Mouse (Mus musculus): ENCODE data around the gene Thoc6. TPM values are rescaled to one million over a fixed set of nuclear protein-coding genes. Genes with fewer than 3 reads are reported as not detected.

Gene Thoc6
- total RNA-seq (2021), result 1 to 10 TPM; 5.3 to 7.0 TPM

- intact Hi-C loops (cut with DNase I), result loop anchor here (5.0 kb wide), 1 partner anchor 34 kb away; no protein-coding TSS in a partner anchor
- DNase-seq (ENCODE audit: low spot score in 2 of 2), result peak; percentile 95 to 96
Observed at GRCm38 (mm10) chr17:23673424-23674073, at the start of gene Thoc6, which contains the start of gene Hcfc1r1. Gene Thoc6 (minus strand): TSS chr17:23673882. Gene Hcfc1r1 (plus strand): TSS chr17:23673596.

GRCm38 (mm10) chr17:23722376-23723125 lies 48.9 kb upstream of the Thoc6 start, which contains the start of gene 1520401A03Rik:
Gene 1520401A03Rik (minus strand): TSS chr17:23722783.
- intact Hi-C loops (cut with DNase I), result no loop called here
- DNase-seq (ENCODE audit: low spot score in 2 of 2), result no peak

GRCm38 (mm10) chr17:23721886-23722285 lies 48.2 kb upstream of the Thoc6 start:
- DNase-seq (ENCODE audit: low spot score in 2 of 2), result no peak

GRCm38 (mm10) chr17:23719455-23719854 lies 45.8 kb upstream of the Thoc6 start:
- no peak for DNase-seq (ENCODE audit: low spot score in 2 of 2)
- intact Hi-C loops (cut with DNase I), result no loop called here

More at GRCm38 (mm10) chr17:23721886-23722285, 48.2 kb upstream of the Thoc6 start:
- intact Hi-C loops (cut with DNase I), result no loop called here

GRCm38 (mm10) chr17:23717003-23717402 lies 43.3 kb upstream of the Thoc6 start:
- intact Hi-C loops (cut with DNase I), result no loop called here
- DNase-seq (ENCODE audit: low spot score in 2 of 2), result no peak

GRCm38 (mm10) chr17:23706212-23706611 lies 32.5 kb upstream of the Thoc6 start:
- intact Hi-C loops (cut with DNase I), result loop anchor here (5.0 kb wide), 1 partner anchor 34 kb away; the partner anchor contains the start of genes Hcfc1r1 and Thoc6
- DNase-seq (ENCODE audit: low spot score in 2 of 2), result peak; percentile 70 to 74

- no peak for DNase-seq (ENCODE audit: low spot score in 2 of 2)
- intact Hi-C loops (cut with DNase I), result loop anchor here (5.0 kb wide), 1 partner anchor 33 kb away; the partner anchor contains the start of genes Hcfc1r1 and Thoc6
Observed at GRCm38 (mm10) chr17:23705525-23706104, 31.9 kb upstream of the Thoc6 start.

- intact Hi-C loops (cut with DNase I), result loop anchor here (5.0 kb wide), 2 partner anchors 32 to 137 kb away; partner anchors contain the start of genes Hcfc1r1 and Thoc6
Observed at GRCm38 (mm10) chr17:23704741-23705140, 31.1 kb upstream of the Thoc6 start.

GRCm38 (mm10) chr17:23703301-23703700 lies 29.6 kb upstream of the Thoc6 start:
- peak; percentile 16 to 30 for DNase-seq (ENCODE audit: low spot score in 2 of 2)
- intact Hi-C loops (cut with DNase I), result loop anchor here (5.0 kb wide), 1 partner anchor 136 kb away; no protein-coding TSS in a partner anchor

More at GRCm38 (mm10) chr17:23704741-23705140, 31.1 kb upstream of the Thoc6 start:
- DNase-seq (ENCODE audit: low spot score in 2 of 2), result peak; percentile 17 to 23

- intact Hi-C loops (cut with DNase I), result loop anchor here (5.0 kb wide), 1 partner anchor 133 kb away; no protein-coding TSS in a partner anchor
- DNase-seq (ENCODE audit: low spot score in 2 of 2), result peak; percentile 87
Observed at GRCm38 (mm10) chr17:23700079-23700478, 26.4 kb upstream of the Thoc6 start.

- peak; percentile 23 to 50 for DNase-seq (ENCODE audit: low spot score in 2 of 2)
- intact Hi-C loops (cut with DNase I), result loop anchor here (5.0 kb wide), 1 partner anchor 132 kb away; no protein-coding TSS in a partner anchor
Observed at GRCm38 (mm10) chr17:23699131-23700077, 25.7 kb upstream of the Thoc6 start.

- intact Hi-C loops (cut with DNase I), result no loop called here
- no peak for DNase-seq (ENCODE audit: low spot score in 2 of 2)
Observed at GRCm38 (mm10) chr17:23695801-23696200, 22.1 kb upstream of the Thoc6 start.

- intact Hi-C loops (cut with DNase I), result no loop called here
- DNase-seq (ENCODE audit: low spot score in 2 of 2), result no peak
Observed at GRCm38 (mm10) chr17:23694491-23694890, 20.8 kb upstream of the Thoc6 start.

GRCm38 (mm10) chr17:23683856-23684672 lies 10.4 kb upstream of the Thoc6 start, which contains the start of gene Cldn9:
Gene Cldn9 (minus strand): TSS chr17:23684026.
- intact Hi-C loops (cut with DNase I), result no loop called here
- no peak for DNase-seq (ENCODE audit: low spot score in 2 of 2)

GRCm38 (mm10) chr17:23683226-23683625 lies 9.5 kb upstream of the Thoc6 start:
- intact Hi-C loops (cut with DNase I), result no loop called here
- DNase-seq (ENCODE audit: low spot score in 2 of 2), result no peak

GRCm38 (mm10) chr17:23682530-23682929 lies 8.8 kb upstream of the Thoc6 start:
- intact Hi-C loops (cut with DNase I), result no loop called here
- DNase-seq (ENCODE audit: low spot score in 2 of 2), result no peak

- intact Hi-C loops (cut with DNase I), result no loop called here
- no peak for DNase-seq (ENCODE audit: low spot score in 2 of 2)
Observed at GRCm38 (mm10) chr17:23682092-23682491, 8.4 kb upstream of the Thoc6 start.

- DNase-seq (ENCODE audit: low spot score in 2 of 2), result no peak
- intact Hi-C loops (cut with DNase I), result no loop called here
Observed at GRCm38 (mm10) chr17:23681086-23681485, 7.4 kb upstream of the Thoc6 start.

Measured in left cerebral cortex, postnatal 36 days (tissue).